ENCODE assay signal across 9 mouse cellular contexts in genomic region chr1:138044196-138044945, GRCm38 (mm10).
DNase-seq lines count a peak whose midpoint lies in the region; ATAC-seq and TF ChIP-seq lines count a peak whose summit lies in the region.
"Had no signal": no experiment of that assay in that cellular context is flagged by ENCODE, and none has a peak within 500 bp of the region (broad histone marks: within the 10 kb centered on the region; RNA-seq: fewer than 3 reads in every experiment).

No protein-coding gene starts in this region.

- ATAC-seq in forebrain, embryonic 15.5 days (replicated peaks), result peak; percentile 87
- peak; percentile 80 for ATAC-seq in neutrophil, adult 5-6 weeks (ENCODE audit: extremely low read depth, insufficient number of reproducible peaks, low FRiP score, poor library complexity, severe bottlenecking)

- no peaks in the 10 kb centered on the region for H3K9me3 ChIP-seq in forebrain, embryonic 15.5 days
- H3K9me3 ChIP-seq: limb, embryonic 15.5 days had no signal

- no peak overlapping the region for H3K4me2 ChIP-seq in forebrain, embryonic 15.5 days (replicated peaks)
- H3K4me2 ChIP-seq: limb, embryonic 15.5 days had no signal

- no peak overlapping the region for H3K9ac ChIP-seq in forebrain, embryonic 15.5 days (replicated peaks)
- H3K9ac ChIP-seq: limb, embryonic 15.5 days had no signal

- peak; percentile 54 for TF ChIP-seq CTCF in lung, adult 2 months (IDR thresholded peaks at IDR 0.05; ENCODE audit: insufficient read depth, low read length)

- 36% methylated on average over 10 of the region's 10 CpGs for WGBS in forebrain, embryonic 15.5 days
- WGBS in lung, adult 2 months, result 27% methylated on average over 10 of the region's 10 CpGs

- intact Hi-C loops in heart, postnatal 25 days (cut with DNase I), result loop anchor here (1.0 to 10.0 kb wide), 4 partner anchors 100 to 1490 kb away; no protein-coding TSS in a partner anchor

- DNase-seq in ES-CJ7 (ENCODE audit: low read depth, low spot score), result peak; percentile 72
- DNase-seq in c-Kit-positive CD71-positive TER-119-negative erythroid progenitor cells, embryonic 14.5 days (ENCODE audit: low read depth), result peak; percentile 59
- DNase-seq in heart, postnatal 25 days (ENCODE audit: low spot score), result peak; percentile 14
- DNase-seq in kidney, postnatal 4 days, result peak; percentile 86 to 88
- DNase-seq in lung, adult 2 months, result peak; percentile 67
- peak; percentile 46 to 69 for DNase-seq in thymus, adult 18-20 months

- peaks cover 5% of the 10 kb centered on the region for H3K4me1 ChIP-seq in forebrain, embryonic 15.5 days
- H3K4me1 ChIP-seq in lung, adult 2 months (ENCODE audit: control insufficient read depth, insufficient read depth, low read length), result no peaks in the 10 kb centered on the region

- H3K4me3 ChIP-seq in forebrain, embryonic 15.5 days, result no peak overlapping the region
- no peak overlapping the region for H3K4me3 ChIP-seq in lung, adult 2 months (replicated peaks; ENCODE audit: extremely low read depth, low read depth, low read length)
- H3K4me3 ChIP-seq: limb, embryonic 15.5 days had no signal

- no peaks in the 10 kb centered on the region for H3K36me3 ChIP-seq in forebrain, embryonic 15.5 days
- H3K36me3 ChIP-seq: limb, embryonic 15.5 days had no signal

- TF ChIP-seq POLR2A in lung, adult 2 months (IDR thresholded peaks at IDR 0.05; ENCODE audit: borderline replicate concordance, extremely low read depth, low read depth, low read length), result no peak

- H3K27ac ChIP-seq in forebrain, embryonic 15.5 days (replicated peaks), result no peak overlapping the region
- H3K27ac ChIP-seq: limb, embryonic 15.5 days had no signal

- H3K27me3 ChIP-seq in forebrain, embryonic 15.5 days, result no peaks in the 10 kb centered on the region
- H3K27me3 ChIP-seq: limb, embryonic 15.5 days had no signal

Comparison
In these comparisons a context has a peak if more than half of its experiments do, and no peak if none do; other contexts are left out.
1. DNase-seq: peak in every context shown above with its lines; median percentile 87 in kidney, postnatal 4 days; 72 in ES-CJ7; 67 in lung, adult 2 months; 59 in c-Kit-positive CD71-positive TER-119-negative erythroid progenitor cells, embryonic 14.5 days; 58 in thymus, adult 18-20 months; 14 in heart, postnatal 25 days.